Comparison of ENCODE assay signal across 20 mouse cellular contexts in genomic region chr2:172817058-172817745, GRCm38 (mm10).
A peak's percentile ranks its signal among the peaks of the same experiment; 100 is the strongest.
DNase-seq lines count a peak whose midpoint lies in the region; ATAC-seq lines count a peak whose summit lies in the region.
"Had no signal": no experiment of that assay in that cellular context is flagged by ENCODE, and none has a peak within 500 bp of the region (broad histone marks: within the 10 kb centered on the region; RNA-seq: fewer than 3 reads in every experiment).

No protein-coding gene starts in this region.

- H3K36me3 ChIP-seq in embryonic facial prominence, embryonic 14.5 days (ENCODE audit: control insufficient read depth, insufficient read depth, low read length) = no peaks in the 10 kb centered on the region
- no peaks in the 10 kb centered on the region for H3K36me3 ChIP-seq in stomach, embryonic 16.5 days (ENCODE audit: control insufficient read depth, insufficient read depth, low read length)
- no peaks in the 10 kb centered on the region for H3K36me3 ChIP-seq in kidney, embryonic 16.5 days (ENCODE audit: insufficient read depth, low read length)
- H3K36me3 ChIP-seq: forebrain, embryonic 12.5 days; heart, embryonic 15.5 days; hindbrain, embryonic 10.5 days; neural tube, embryonic 15.5 days had no signal

- H3K27ac ChIP-seq in embryonic facial prominence, embryonic 14.5 days (replicated peaks; ENCODE audit: low read depth, low read length) = no peak overlapping the region
- H3K27ac ChIP-seq in stomach, embryonic 16.5 days (ENCODE audit: low read length) = peak overlapping the region; percentile 46; the same call in 1 of the 2 replicates
- H3K27ac ChIP-seq in kidney, embryonic 16.5 days (ENCODE audit: low read length) = no peak overlapping the region
- H3K27ac ChIP-seq: forebrain, embryonic 12.5 days; heart, embryonic 15.5 days; hindbrain, embryonic 10.5 days; neural tube, embryonic 15.5 days had no signal

- no peak overlapping the region for H3K4me2 ChIP-seq in embryonic facial prominence, embryonic 14.5 days (ENCODE audit: low read depth, low read length)
- H3K4me2 ChIP-seq in stomach, embryonic 16.5 days (ENCODE audit: low read depth, low read length) = no peak overlapping the region
- no peak overlapping the region for H3K4me2 ChIP-seq in kidney, embryonic 16.5 days (replicated peaks; ENCODE audit: low read depth, low read length)
- H3K4me2 ChIP-seq: forebrain, embryonic 12.5 days; heart, embryonic 15.5 days; neural tube, embryonic 15.5 days had no signal

- DNase-seq in embryonic facial prominence, embryonic 14.5 days (ENCODE audit: low spot score) = peak; percentile 62
- peak; percentile 66 for DNase-seq in thymus, postnatal 25 days
- no peak for DNase-seq in embryo, embryonic 10.5 days (ENCODE audit: low spot score)
- DNase-seq: adrenal gland, adult 2 months; cerebellum, adult 8-10 months; gastrocnemius, postnatal 10 days; heart, adult 18-20 months; kidney, adult 8-10 months; kidney, postnatal 36 days; lung, adult 18-20 months; lung, postnatal 14 days had no signal

- H3K4me3 ChIP-seq in embryonic facial prominence, embryonic 14.5 days (ENCODE audit: low read depth, low read length) = no peak overlapping the region
- no peak overlapping the region for H3K4me3 ChIP-seq in stomach, embryonic 16.5 days (replicated peaks; ENCODE audit: low read length)
- H3K4me3 ChIP-seq in kidney, embryonic 16.5 days (ENCODE audit: low read length) = no peak overlapping the region
- H3K4me3 ChIP-seq: forebrain, embryonic 12.5 days; heart, embryonic 15.5 days; hindbrain, embryonic 10.5 days; neural tube, embryonic 15.5 days had no signal

- H3K9me3 ChIP-seq in embryonic facial prominence, embryonic 14.5 days (ENCODE audit: control insufficient read depth, low read length) = no peaks in the 10 kb centered on the region; the same call in 1 of the 2 replicates
- H3K9me3 ChIP-seq in stomach, embryonic 16.5 days (replicated peaks; ENCODE audit: control insufficient read depth, low read length) = no peaks in the 10 kb centered on the region
- peaks cover 4% of the 10 kb centered on the region; the same call in 1 of the 2 replicates for H3K9me3 ChIP-seq in kidney, embryonic 16.5 days (ENCODE audit: low read length)
- H3K9me3 ChIP-seq: forebrain, embryonic 12.5 days; heart, embryonic 15.5 days; neural tube, embryonic 15.5 days had no signal

- H3K9ac ChIP-seq in embryonic facial prominence, embryonic 14.5 days (ENCODE audit: low read depth, low read length) = no peak overlapping the region
- 0 out of 2 replicates have a peak overlapping the region, but pooled peaks have one; percentile 9 for H3K9ac ChIP-seq in stomach, embryonic 16.5 days (ENCODE audit: low read length)
- no peak overlapping the region for H3K9ac ChIP-seq in kidney, embryonic 16.5 days (replicated peaks; ENCODE audit: low read length)
- H3K9ac ChIP-seq: forebrain, embryonic 12.5 days; heart, embryonic 15.5 days; neural tube, embryonic 15.5 days had no signal

- WGBS in embryonic facial prominence, embryonic 14.5 days = 66% methylated on average over 8 of the region's 8 CpGs
- 58% methylated on average over 8 of the region's 8 CpGs for WGBS in stomach, embryonic 16.5 days
- whole genome bisulfite sequencing in kidney, embryonic 16.5 days = 45% methylated on average over 8 of the region's 8 CpGs

- ATAC-seq in embryonic facial prominence, embryonic 14.5 days (ENCODE audit: low read depth) = peak; percentile 73
- ATAC-seq in hematopoietic stem cell, adult 5-6 weeks (replicated peaks in 1 of 2; ENCODE audit: insufficient read depth in 1 of 2, low FRiP score in 2 of 2, low TSS enrichment in 1 of 2, low read depth in 1 of 2, poor library complexity in 2 of 2, severe bottlenecking in 2 of 2) = peak; percentile 84 to 95
- ATAC-seq in stomach, embryonic 16.5 days (ENCODE audit: insufficient read depth, low FRiP score) = peak; percentile 31; the same call in 1 of the 2 replicates
- no peak for ATAC-seq in activated CD4-positive, CD25-positive, alpha-beta regulatory T cell, adult 4 months
- no peak for ATAC-seq in kidney, embryonic 16.5 days (ENCODE audit: low FRiP score, low TSS enrichment)
- ATAC-seq: midbrain, embryonic 16.5 days had no signal

- no peaks in the 10 kb centered on the region for H3K27me3 ChIP-seq in embryonic facial prominence, embryonic 14.5 days (replicated peaks; ENCODE audit: control insufficient read depth, insufficient read depth, low read length)
- H3K27me3 ChIP-seq in stomach, embryonic 16.5 days (ENCODE audit: control insufficient read depth, insufficient read depth, low read length) = no peaks in the 10 kb centered on the region
- no peaks in the 10 kb centered on the region; the same call in 1 of the 2 replicates for H3K27me3 ChIP-seq in kidney, embryonic 16.5 days (ENCODE audit: insufficient read depth, low read length)

- peaks cover 6% of the 10 kb centered on the region for H3K4me1 ChIP-seq in embryonic facial prominence, embryonic 14.5 days (ENCODE audit: control insufficient read depth, insufficient read depth, low read length)
- H3K4me1 ChIP-seq in stomach, embryonic 16.5 days (ENCODE audit: control insufficient read depth, insufficient read depth, low read length) = no peaks in the 10 kb centered on the region
- H3K4me1 ChIP-seq in kidney, embryonic 16.5 days (ENCODE audit: insufficient read depth, low read length) = peaks cover 6% of the 10 kb centered on the region
- H3K4me1 ChIP-seq: heart, embryonic 15.5 days had no signal

Comparison
In these comparisons a context has a peak if more than half of its experiments do, and no peak if none do; other contexts are left out.
1. ATAC-seq: peak in embryonic facial prominence, embryonic 14.5 days (single experiment), hematopoietic stem cell, adult 5-6 weeks (2 of 2) and stomach, embryonic 16.5 days (single experiment); none in activated CD4-positive, CD25-positive, alpha-beta regulatory T cell, adult 4 months (single experiment) and kidney, embryonic 16.5 days (single experiment).